Mouse (Mus musculus) layer of hippocampus, adult 18-20 months (tissue): Measurements from ENCODE around the gene Slc25a35. TPM values are rescaled to one million over a fixed set of nuclear protein-coding genes. Genes with fewer than 3 reads are reported as not detected.
A peak's percentile ranks its signal among the peaks of the same experiment; 100 is the strongest.
"Not testable (repeated sequence)": the region's sequence is repeated elsewhere in the genome, so short reads cannot be mapped to it uniquely, and the experiment has no call there.

Experiments used
- DNase-seq, 2 experiments: peaks; one replicate each; pipeline ENCODE4 v3.0.0; 2022; ENCODE audit warnings: low spot score in 2 of 2
- total RNA-seq, 2 experiments: library from RNA; stranded (reverse); gene quantifications; 2 replicates each; pipeline ENCODE4 v1.2.3; 2021

Gene Slc25a35
- total RNA-seq, 2 experiments from 2014 or later: 4.2 to 5.3 TPM

DNA sequence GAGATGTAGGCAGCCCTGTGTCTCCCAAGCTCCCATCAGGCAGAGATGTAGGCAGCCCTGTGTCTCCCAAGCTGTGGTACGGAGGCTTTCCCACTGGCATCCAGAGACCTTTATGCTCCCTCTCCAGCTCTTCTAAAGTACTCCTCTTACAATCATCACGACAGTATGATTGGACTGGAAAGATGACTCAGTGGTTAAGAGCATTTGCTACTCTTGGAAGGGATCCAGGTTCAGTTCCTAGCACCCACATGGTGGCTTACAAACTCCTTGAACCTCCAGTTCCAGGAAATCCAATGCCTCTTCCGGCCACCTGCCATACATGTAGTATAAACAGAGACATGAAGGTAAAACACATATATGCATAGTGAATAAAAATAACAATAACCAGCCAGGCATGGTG is 6.3 kb upstream of the Slc25a35 start:
- no peak for DNase-seq

DNA sequence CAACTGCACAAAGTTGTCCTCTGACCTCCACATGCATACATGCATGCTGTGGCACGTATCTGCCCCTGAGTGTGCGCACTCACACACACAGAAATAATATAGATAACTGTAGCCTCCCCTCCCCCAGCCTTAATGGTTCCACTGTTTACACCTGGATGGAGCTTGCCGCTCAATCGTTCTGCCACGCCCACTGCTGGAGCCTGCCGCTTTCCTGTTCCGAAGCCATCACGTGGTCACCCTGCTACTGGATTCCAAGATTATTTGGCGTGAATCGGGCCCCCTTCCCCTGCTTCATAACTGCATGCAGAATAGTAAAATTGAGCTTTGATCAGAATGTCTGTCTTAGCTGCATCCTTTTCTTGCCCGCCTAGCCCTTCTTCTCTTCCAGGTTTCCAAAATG is 5.8 kb upstream of the Slc25a35 start:
- DNase-seq: not testable (repeated sequence)

DNA sequence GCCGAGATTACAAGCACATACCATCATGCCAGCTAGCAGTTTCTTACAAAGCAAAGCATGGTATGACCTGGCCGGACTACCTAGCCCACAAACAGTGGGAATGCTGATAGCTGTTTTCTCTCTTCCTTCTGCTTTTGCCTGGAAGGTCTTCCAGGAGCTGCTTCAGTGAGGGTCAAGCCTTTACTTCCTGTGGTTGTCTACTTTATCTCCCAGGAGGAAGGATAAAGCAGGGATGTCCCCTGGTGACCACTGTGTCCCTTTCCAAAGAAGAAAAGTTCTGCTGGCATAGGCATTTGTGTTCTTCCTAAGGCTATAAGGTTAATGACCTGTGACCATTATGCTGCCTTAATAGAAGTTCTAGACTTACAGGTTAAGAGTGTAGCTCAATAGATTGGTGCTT is 4.5 kb upstream of the Slc25a35 start:
- no peak for DNase-seq

DNA sequence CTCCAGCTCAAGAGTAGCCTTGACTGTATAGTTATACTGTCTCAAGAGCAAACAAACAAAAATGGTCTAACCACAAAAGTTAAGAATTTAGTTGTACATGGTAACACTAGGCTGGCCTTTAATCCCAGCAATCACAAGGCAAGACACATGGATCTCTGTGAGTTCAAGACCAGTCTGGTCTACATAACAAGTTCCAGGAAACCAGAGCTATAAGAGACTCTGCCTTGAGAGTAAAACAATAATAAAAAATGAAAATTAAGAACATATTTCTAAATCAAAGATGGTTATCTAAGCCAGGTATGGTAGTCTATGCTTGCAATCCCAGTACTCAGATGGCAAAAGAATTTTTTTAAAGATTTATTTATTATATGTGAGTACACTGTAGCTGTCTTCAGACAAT is 2.9 kb upstream of the Slc25a35 start:
- no peak for DNase-seq

DNA sequence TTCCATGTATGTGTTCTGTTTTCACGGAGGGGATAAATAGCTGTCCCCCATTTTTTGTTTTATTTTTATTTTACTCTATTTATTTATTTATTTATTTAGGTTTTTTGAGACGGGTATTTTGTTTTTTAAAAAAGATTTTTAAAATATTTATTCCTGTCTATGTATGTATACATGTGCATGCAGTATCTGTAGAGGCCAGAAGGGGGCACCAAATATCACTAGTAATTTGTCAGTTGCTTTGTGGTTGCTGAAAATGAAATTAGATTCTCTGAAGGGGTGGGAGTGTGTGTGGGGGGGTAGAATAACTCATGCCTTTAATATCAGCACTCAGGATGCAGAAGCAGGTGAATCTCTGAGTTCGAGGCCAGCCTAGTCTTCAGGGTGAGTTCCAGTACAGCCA is 2.1 kb upstream of the Slc25a35 start:
- peak in 1 of 2 experiments; percentile 70 for DNase-seq

DNA sequence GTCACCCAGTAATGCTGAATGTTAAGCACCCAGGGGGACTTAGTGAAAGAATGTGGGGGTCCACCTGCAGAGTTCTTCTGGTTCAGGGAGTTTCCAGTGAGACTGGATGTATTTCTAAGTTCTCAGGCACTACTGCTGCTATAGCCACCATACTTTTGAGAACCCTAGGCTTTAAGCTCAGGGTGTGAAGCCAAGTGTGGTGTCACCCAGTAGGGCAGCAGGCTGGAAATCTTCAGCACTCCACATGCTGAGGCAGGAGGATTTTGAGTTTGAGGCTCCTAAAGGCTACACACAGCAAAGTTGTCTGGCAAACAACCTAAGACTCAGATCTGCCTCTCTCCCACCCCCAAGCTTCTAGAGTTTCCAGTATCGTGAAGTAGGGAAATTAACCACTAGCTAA is 1.4 kb upstream of the Slc25a35 start:
- DNase-seq: no peak

DNA sequence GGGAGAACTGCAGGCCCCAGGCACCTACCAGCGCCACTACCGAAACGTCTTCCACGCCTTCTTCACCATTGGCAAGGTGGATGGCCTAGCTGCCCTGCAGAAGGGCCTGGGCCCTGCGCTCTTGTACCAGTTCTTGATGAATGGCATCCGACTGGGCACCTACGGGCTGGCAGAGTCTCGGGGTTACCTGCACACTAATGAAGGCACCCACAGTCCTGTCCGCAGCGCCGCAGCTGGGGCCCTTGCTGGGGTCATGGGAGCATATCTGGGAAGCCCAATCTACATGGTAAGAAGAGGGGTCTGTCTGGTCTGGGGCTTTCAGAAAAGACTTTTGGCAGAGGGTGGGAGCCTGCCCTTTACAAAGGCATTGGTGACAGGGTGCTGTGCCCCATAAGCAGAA is 821 bp downstream of the Slc25a35 start:
- no peak for DNase-seq

DNA sequence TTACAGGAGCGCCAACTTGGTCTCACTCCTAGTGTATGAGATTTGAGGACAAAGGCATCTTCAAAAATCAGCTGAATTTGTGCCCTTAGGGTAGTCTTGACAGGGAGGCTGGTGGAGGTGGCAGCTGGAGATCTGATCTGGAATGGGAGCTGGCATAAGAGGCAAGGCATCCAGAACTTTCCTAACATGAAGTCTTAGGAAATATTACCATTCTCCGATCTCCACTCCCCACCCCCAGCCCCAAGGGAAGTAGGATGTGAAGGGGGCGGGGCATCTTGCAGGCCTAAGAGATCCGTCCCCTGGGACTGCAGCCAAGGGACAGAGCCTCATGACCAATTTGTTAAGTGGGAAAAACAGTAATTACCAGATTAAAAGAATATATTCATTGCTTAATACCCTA is 2.3 kb downstream of the Slc25a35 start:
- no peak for DNase-seq

DNA sequence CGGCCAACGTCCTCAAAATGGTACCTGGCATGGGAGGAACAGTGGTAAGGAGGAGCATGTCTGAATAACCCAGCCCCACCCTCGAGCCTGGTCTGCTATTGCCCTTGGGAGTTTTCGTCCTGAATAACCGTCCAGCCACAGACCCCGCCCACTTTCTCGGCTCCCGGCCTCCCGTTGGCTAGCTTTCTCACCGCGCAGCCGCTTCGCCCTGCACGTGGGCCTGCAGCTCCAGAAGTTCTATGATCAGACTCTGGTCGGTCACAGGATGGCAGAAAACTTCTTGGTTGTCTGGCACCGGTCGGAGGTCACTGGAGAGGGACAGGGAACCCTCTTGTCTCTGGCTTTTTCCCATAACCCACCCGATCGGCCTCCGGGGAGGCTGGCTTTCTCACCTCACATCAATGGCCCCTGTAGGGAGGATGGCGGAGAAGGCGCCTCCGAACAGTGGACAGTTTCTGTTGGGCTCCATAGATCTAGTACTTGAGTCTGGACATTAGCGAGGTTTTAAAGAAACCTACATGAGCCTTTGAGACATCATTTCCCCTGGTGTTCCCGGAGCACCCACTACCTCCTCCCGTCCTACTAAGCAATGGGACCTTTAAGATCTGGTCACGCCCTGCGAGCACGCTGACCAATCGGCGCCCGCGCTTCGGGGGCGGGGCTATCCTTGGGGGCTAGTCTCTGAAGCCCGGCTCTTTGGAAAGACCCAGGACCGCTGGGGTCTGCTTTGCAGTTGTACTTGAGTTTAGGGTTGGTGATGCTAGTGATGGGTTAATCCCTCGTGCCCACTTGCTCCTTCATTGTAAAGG is 5.5 kb downstream of the Slc25a35 start:
- DNase-seq: peak; percentile 71 to 82

DNA sequence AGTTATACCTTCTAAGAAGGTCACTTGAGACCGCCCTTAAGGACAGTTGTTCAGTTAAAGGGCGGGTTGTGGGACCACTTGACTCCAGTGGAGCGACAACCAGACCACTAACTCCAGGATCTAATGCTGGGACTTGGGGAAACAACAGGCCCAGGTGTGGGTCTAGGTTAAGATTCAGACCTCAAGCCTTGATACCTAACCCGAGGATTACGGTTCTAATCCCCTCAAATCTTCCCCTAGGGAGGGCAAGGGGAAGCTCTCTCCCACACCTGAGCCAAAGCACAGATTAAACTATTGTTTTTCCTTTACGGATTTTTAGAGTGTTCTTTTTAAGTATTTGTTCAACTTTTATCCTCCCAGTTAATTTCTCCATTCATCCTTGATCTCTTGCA is 6.1 kb downstream of the Slc25a35 start:
- no peak for DNase-seq

DNA sequence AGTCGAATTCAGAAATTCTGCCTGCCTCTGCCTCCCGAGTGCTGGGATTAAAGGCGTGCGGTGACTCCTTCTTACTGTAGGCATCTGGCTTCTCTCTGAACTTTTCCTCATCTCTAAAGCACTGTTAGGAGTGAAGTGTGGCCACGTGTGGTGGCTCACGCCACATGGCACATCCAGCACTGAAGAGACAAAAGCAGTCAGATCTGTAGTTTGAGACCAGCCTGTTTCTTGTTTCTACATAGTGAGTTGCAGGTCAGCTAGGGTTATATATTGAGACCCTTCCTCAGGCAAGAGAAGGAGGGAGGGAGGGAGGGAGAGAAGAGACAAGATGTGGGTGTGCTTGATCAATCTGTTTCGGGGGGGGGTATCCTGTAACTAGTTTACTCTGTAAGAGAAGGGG is 7.2 kb downstream of the Slc25a35 start, which contains the start of gene Rangrf:
Gene Rangrf (minus strand): TSS at position 101 of the 400 bp plus-strand sequence.
- no peak for DNase-seq

DNA sequence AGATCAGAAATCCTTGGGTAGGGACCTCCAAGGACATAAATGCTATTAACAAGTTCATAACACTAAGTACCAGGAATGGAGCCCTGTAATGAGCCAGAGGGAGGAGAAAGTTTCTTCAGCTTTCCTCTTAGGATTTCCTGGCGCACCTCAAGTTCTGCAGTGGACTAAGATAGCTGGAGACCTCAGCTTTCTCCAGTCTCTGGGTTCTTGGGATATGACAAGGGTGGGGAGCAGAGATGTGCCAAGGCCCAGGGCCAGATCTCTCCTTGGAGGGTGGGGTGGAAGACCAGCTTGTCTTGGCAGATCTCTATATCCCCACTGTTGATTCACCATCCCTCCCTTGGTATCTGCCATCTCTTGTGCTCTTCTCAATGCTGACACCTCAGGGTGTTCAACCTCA is 7.7 kb downstream of the Slc25a35 start:
- DNase-seq: no peak

DNA sequence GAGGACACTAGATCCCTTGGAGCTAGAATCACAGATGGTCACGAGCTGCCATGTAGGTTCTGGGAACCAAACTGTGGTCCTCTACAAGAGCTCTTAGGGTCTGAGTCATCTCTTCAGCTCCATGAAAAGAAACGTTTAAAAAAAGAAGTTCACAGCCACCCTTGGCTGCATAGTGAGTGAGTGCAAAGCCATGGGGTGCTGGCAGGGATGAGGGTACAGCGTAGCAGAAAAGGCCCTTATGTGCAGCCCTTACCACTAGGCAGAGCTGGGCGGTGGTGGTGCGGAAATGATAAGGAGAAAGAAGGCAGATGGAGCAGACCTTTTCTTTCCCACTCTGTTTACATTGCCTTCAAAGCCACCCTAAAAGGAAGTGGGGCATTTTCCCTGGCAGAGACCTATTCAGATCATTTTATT is 11.4 kb downstream of the Slc25a35 start:
- DNase-seq: no peak

DNA sequence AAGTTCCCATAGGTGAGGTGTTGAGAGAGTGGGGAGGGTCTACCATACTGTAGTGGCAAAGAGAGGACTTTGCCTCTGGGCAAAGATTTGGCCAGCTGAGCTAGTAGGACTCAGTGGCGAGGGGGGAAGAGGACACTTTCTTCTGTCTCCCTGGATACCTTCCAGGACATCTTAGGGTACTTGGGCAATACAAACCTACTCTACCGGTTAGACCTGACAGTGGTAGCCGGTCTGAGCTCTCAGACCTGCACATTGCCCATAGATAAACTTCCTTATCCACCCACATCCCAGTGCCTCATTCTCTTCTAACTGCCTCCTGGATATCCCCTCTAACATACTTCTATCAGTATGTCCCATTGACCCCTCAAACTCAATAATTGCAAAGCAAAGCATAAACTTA is 13.0 kb downstream of the Slc25a35 start:
- no peak for DNase-seq

DNA sequence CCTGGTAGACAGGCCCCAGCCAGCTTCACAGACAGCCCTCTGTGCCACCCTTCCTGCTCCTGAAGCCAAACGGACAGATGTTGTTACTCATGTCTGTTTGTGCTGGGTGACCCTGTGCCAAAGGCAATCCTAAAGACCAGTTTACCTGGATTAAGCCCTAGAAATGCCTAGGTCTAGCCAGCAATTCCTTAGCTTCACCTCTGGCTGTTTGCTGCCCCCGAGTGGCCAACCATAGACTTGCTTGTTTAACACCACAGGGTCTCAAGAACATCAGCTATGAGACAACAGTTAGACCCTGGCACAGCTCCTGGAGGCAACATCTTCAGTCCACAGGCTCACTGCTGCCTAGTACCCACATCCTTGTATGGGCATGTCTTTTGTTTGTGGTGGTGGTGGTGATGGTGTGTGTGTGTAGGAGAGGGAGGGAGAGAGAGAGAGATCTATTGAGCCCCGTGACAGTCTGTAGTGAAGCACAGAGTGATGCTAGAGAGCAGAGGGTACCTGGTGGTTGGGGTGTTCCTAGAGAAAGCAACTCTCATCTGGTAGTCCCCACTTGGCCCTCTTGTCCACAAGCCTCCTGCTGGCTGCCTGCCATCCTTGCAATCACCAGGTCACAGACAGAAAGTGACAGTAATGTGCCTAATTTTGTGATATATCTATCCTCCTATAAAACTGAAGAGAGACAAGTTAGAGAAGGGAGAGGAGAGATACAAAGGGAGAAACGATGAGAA is 14.9 kb downstream of the Slc25a35 start:
- peak; percentile 44 to 66 for DNase-seq

DNA sequence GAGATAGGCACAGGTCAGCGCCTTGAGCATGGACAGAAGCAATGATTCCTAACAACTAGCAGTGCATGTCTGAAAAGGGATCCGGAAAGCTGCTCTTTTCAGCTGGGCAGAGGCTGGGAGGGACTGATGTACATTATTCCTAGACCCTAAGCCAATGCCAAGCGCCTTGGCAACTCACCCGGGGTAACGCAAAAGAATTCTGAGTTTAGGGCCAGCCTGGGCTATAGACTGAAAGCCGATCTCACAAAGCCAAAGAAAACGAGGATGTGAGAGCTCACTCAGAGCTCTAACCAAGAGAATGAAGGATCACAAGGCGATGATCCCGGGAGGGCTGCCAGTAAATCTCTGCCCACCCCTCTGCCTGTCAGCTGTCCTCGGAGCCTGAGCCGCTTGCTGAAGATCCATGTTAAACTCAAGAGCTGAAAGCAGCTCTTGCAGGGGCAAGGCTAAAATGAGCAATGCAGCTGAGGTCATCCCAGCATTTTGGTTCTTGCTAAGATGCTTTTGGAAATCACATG is 19.5 kb downstream of the Slc25a35 start:
- DNase-seq: no peak

DNA sequence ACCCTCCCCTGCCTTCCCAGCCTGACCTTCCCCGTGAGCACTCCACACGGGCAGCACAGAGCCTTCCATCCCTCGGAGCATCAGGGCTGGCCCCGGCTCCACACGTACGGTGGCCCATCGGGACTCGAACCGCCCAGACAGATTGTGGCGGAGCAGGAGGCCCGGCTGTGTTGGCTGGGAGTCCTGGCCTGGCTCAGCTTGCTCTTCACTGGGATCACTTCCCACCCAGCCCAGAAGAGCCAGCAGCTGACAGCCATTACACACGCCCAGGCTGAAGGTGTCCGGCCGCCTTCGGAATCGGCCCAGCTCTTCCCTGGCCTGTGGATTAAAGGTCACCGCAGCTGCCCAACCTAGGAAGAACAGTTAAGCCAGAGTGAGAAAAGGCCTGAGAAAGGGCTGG is 20.4 kb downstream of the Slc25a35 start:
- DNase-seq: no peak

DNA sequence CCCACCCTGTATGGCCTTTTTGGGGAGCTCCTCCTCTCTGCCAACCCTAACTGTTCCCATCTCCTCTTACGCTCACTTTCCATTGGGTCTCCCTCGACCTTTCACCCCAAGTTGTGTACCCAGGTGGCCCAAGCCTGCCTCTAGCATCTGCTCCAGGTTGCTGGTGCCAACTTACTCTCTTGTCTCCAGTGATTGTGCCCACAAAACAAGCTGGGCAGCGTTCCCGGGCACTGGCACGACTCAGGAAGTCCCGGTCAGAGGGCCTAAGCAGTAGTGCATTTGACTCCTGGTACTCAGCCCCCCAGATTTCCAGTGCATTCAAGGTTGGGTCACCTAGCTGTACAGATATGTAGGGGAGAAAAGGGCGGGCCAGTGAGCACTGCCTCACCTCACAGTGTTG is 25.2 kb downstream of the Slc25a35 start:
- no peak for DNase-seq

DNA sequence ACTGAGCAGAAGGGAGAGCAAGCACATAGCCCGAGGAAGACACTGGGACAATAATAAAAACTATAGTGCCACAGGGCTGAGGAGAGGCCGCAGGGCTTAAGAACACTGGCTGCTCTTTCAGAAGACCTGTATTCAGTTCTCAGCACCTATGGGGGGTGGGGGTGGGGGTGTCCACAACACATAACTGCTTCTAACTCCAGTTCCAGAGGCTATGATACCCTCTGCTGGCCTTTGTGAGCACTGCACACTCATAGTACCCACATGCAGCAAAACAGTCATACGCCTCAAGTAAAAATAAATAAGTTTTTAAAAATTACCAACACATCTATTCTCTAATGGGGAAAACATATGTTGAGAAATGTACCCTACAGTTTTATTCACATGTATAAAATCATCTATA is 26.4 kb downstream of the Slc25a35 start:
- no peak for DNase-seq

DNA sequence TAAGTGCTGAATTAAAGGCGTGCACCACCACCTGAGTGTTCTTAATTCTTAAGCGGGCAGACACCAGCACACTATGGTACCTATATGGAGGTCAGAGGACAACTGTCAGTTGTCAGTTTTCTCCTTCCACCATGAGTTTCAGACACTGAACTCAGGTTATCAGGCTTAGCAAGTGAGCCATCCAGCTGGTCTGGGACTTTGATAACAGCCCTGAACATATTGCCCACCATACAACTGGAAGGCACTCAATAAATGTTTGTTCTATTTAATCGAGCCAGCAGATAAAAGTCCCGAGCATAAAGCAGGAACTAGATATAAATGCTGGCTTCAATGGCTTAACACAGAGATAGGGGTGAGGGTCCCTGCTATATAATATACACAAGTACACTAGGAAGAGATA is 29.1 kb downstream of the Slc25a35 start:
- no peak for DNase-seq

DNA sequence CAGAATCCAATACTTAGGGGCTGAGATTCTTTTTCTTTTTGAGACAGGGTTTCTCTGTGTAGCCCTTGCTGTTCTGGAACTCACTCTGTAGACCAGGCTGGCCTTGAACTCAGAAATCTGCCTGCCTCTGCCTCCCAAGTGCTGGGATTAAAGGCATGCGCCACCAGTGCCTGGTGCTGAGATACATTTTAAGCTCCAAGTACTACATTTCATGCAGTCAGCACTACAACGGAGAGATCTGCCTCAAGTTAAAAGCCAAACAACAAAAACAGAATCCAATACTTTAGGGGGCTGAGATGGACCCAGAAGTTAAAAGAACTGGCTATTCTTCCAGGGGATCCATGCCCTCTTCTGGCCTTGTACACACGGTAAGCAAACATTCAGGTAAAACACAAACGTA is 34.9 kb downstream of the Slc25a35 start:
- DNase-seq: not testable (repeated sequence)

DNA sequence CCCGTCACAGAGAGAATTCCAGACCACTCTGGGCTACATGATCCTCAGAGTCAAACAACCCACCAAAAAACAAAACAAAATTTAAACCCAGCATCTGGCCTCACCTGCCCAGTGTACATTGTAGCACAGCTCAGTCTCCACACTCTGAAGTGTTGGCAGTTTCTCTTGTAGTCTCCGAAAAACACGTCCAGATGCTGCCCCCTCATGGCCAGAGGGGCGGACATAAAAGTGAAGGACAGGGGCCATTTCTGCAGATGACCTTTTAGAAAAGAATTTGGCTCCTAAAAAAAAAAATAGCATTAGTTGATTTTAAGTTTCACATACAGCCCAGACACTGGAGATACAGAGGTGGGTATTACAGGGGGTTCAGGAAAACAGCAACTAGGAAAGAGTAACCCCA is 35.7 kb downstream of the Slc25a35 start:
- no peak for DNase-seq
